Mouse (Mus musculus) ES-E14 (cell line): ENCODE data around the gene Tfip11. TPM values are rescaled to one million over a fixed set of nuclear protein-coding genes. Genes with fewer than 3 reads are reported as not detected.

ENCODE experiments used
- DNase-seq: peaks from one replicate; pipeline ENCODE4 v3.0.0-alpha.2; 2013; ENCODE audit warnings: low read depth, low spot score
- H3K27ac ChIP-seq: 2 replicates; pipeline ENCODE4 v1.5.1; 2012; ENCODE audit warnings: low read depth, mild to moderate bottlenecking, low read length, moderate library complexity, mixed read lengths; ENCODE audit not compliant: poor library complexity, insufficient read depth, severe bottlenecking
- H3K36me3 ChIP-seq: 2 replicates; pipeline ENCODE4 v1.6.1; 2012; ENCODE audit warnings: mild to moderate bottlenecking, low read length, moderate library complexity, mixed read lengths; ENCODE audit not compliant: control insufficient read depth, poor library complexity, insufficient read depth, severe bottlenecking
- H3K4me1 ChIP-seq, 2 experiments: fragments of 150-350 bp in 1 of 2; sonication (generic) in 1 of 2; 2 replicates each; pipeline ENCODE4 v1.6.1; 2012; ENCODE audit warnings: low read length in 2 of 2, mild to moderate bottlenecking in 1 of 2, mixed read lengths in 1 of 2; ENCODE audit not compliant: control insufficient read depth in 2 of 2, insufficient read depth in 2 of 2, poor library complexity in 1 of 2
- H3K4me3 ChIP-seq, 2 experiments: fragments of 150-350 bp in 1 of 2; sonication (generic) in 1 of 2; 2 replicates each; pipeline ENCODE4 v1.5.1; 2012; ENCODE audit warnings: low read length in 2 of 2, low read depth in 1 of 2, mild to moderate bottlenecking in 1 of 2, mixed read lengths in 1 of 2; ENCODE audit not compliant: insufficient read depth in 1 of 2, poor library complexity in 1 of 2, severe bottlenecking in 1 of 2
- H3K9ac ChIP-seq: 2 replicates; pipeline ENCODE4 v1.6.1; 2012; ENCODE audit warnings: low read depth, mild to moderate bottlenecking, low read length, mixed read lengths; ENCODE audit not compliant: poor library complexity, insufficient read depth, severe bottlenecking
- H3K9me3 ChIP-seq: fragments of 150-350 bp; sonication (generic); 2 replicates; pipeline ENCODE4 v1.6.1; 2012; ENCODE audit warnings: low read depth, mild to moderate bottlenecking, low read length; ENCODE audit not compliant: control insufficient read depth, insufficient read depth
- CHD2 ChIP-seq: IDR thresholded peaks from 2 replicates; pipeline ENCODE4 v1.6.1; 2014; ENCODE audit warnings: mild to moderate bottlenecking, low read depth, low read length, inconsistent platforms
- HCFC1 ChIP-seq: IDR thresholded peaks from 2 replicates; pipeline ENCODE4 v1.6.1; 2012; ENCODE audit warnings: low read length, inconsistent platforms, borderline replicate concordance; ENCODE audit not compliant: insufficient read depth
- MAFK ChIP-seq: IDR thresholded peaks from 2 replicates; pipeline ENCODE4 v1.6.1; 2014; ENCODE audit warnings: mild to moderate bottlenecking, low read depth, low read length, inconsistent platforms; ENCODE audit not compliant: insufficient read depth
- ZC3H11A ChIP-seq: IDR thresholded peaks from 2 replicates; pipeline ENCODE4 v1.6.1; 2012; ENCODE audit warnings: low read depth, mild to moderate bottlenecking, inconsistent platforms, low read length, borderline replicate concordance
- ZNF384 ChIP-seq: IDR thresholded peaks from 2 replicates; pipeline ENCODE4 v1.6.1; 2012; ENCODE audit warnings: low read depth, low read length, inconsistent platforms
- in situ Hi-C, 2 experiments: fragments of 600-800 bp; cut with MboI; formaldehyde crosslinking; loops; one replicate each; pipeline ENCODE4 v1.15.1; 2025; ENCODE audit warnings: low sequenced_read_pairs in 2 of 2, inconsistent platforms in 1 of 2; ENCODE audit not compliant: unreplicated experiment in 2 of 2
- total RNA-seq: library from RNA; depleted of rRNA; stranded (reverse); fragments of 300-350 nt; gene quantifications from 2 replicates; pipeline ENCODE4 v1.2.3, GENCODE M21; 2012

The Tfip11 gene
- total RNA-seq, 1 experiment: 38.9 TPM

- H3K9me3 ChIP-seq: no peaks in the 10 kb centered on the region
- in situ Hi-C loops: no loop called here
- peaks cover 13 to 38% of the 10 kb centered on the region in 2 experiments for H3K4me1 ChIP-seq
- no peaks in the 10 kb centered on the region for H3K36me3 ChIP-seq
- H3K27ac ChIP-seq: no peak overlapping the region
- no peak overlapping the region for H3K4me3 ChIP-seq
- TF ChIP-seq CHD2 (no peak), HCFC1 (no peak), ZC3H11A (no peak), MAFK (no peak), ZNF384 (no peak)
- H3K9ac ChIP-seq: no peak overlapping the region
- DNase-seq: no peak
Measured at GRCm38 (mm10) chr5:112280151-112280550, 46.0 kb upstream of the Tfip11 start.

GRCm38 (mm10) chr5:112280863-112281660, 45.1 kb upstream of the Tfip11 start:
- in situ Hi-C loops: no loop called here
- H3K27ac ChIP-seq: no peak overlapping the region; the same call in 1 of the 2 replicates
- H3K4me3 ChIP-seq: no peak overlapping the region
- H3K9ac ChIP-seq: no peak overlapping the region
- no peaks in the 10 kb centered on the region for H3K9me3 ChIP-seq
- H3K4me1 ChIP-seq: peaks cover 13 to 41% of the 10 kb centered on the region in 2 experiments
- no peak for DNase-seq
- no peak for TF ChIP-seq MAFK
- no peak for TF ChIP-seq ZNF384
- TF ChIP-seq ZC3H11A: no peak
- TF ChIP-seq CHD2: no peak
- TF ChIP-seq HCFC1: no peak
- no peaks in the 10 kb centered on the region; the same call in 1 of the 2 replicates for H3K36me3 ChIP-seq

- H3K4me1 ChIP-seq: peaks cover 16 to 43% of the 10 kb centered on the region in 2 experiments
- in situ Hi-C loops: no loop called here
- no peak overlapping the region for H3K27ac ChIP-seq
Measured at GRCm38 (mm10) chr5:112281676-112282075, 44.5 kb upstream of the Tfip11 start.

GRCm38 (mm10) chr5:112282123-112282779, 43.9 kb upstream of the Tfip11 start:
- H3K4me1 ChIP-seq: peaks cover 16 to 48% of the 10 kb centered on the region in 2 experiments
- no peaks in the 10 kb centered on the region for H3K9me3 ChIP-seq
- no peak for DNase-seq
- no peak overlapping the region for H3K4me3 ChIP-seq
- TF ChIP-seq ZNF384 (no peak), MAFK (no peak), HCFC1 (no peak), CHD2 (no peak), ZC3H11A (no peak)
- no peaks in the 10 kb centered on the region; the same call in 1 of the 2 replicates for H3K36me3 ChIP-seq
- in situ Hi-C loops: no loop called here
- H3K27ac ChIP-seq: no peak overlapping the region
- peak overlapping the region; percentile 10; the same call in 1 of the 2 replicates for H3K9ac ChIP-seq

More at GRCm38 (mm10) chr5:112281676-112282075, 44.5 kb upstream of the Tfip11 start:
- H3K9me3 ChIP-seq: no peaks in the 10 kb centered on the region
- TF ChIP-seq CHD2: no peak
- H3K36me3 ChIP-seq: no peaks in the 10 kb centered on the region; the same call in 1 of the 2 replicates
- DNase-seq: no peak
- no peak overlapping the region for H3K9ac ChIP-seq
- H3K4me3 ChIP-seq: no peak overlapping the region
